Mouse (Mus musculus) heart, postnatal 14 days (tissue): ENCODE data around the gene Lrrc72. TPM values are rescaled to one million over a fixed set of nuclear protein-coding genes. Genes with fewer than 3 reads are reported as not detected.

ENCODE experiments used
- DNase-seq, 2 experiments: peaks; one replicate each; pipeline ENCODE4 v3.0.0; 2021 to 2022
- intact Hi-C: fragments of 180-260 bp; cut with DNase I; formaldehyde crosslinking; loops from one replicate; pipeline ENCODE4 v1.15.1; 2025
- total RNA-seq, 2 experiments: library from RNA; stranded (reverse); gene quantifications; 2 replicates each; pipeline ENCODE4 v1.2.3; 2021

The Lrrc72 gene
- total RNA-seq, 2 experiments from 2014 or later, result not detected

DNA sequence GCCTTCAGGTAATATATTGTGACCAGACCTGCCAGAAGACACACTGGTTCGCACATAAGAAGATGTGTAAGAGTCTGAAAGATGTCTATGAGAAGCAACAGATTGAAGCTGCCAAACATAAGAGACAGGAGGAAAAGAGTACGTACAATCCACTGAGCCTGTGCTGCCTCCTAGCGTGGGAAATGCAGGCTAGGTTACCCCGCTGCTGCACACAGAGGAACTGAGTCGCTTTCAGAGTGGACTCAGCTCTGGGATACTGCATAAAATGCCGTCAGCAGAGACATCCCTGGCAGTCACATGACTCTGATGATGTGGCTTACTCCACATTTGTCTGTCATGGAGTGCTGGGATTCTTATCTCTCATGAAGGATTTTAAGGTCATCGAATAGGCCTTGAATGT, 58.2 kb downstream of the Lrrc72 start:
- intact Hi-C loops, result no loop called here

DNA sequence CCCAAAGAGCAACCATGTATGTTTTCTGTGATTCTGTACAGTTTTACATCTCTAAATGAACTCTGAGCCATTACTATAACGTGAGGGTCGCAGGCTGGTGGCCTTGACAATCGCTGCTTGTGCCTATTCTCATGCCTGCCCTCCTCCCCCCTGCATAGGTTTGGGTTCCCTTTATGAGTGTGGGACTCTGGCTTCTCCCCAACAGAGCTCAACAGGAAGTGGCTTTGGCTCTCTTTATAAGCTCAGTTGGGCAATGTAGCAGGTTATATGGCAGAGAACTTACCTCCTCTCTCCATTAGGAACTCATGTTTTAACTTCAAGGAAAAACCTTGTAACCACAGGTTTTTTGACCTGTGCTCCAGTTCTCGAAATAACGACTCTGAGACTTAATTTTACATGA, 62.9 kb downstream of the Lrrc72 start:
- no peak for DNase-seq
- intact Hi-C loops, result no loop called here

More for the DNA sequence above, 58.2 kb downstream of the Lrrc72 start:
- DNase-seq, result no peak

DNA sequence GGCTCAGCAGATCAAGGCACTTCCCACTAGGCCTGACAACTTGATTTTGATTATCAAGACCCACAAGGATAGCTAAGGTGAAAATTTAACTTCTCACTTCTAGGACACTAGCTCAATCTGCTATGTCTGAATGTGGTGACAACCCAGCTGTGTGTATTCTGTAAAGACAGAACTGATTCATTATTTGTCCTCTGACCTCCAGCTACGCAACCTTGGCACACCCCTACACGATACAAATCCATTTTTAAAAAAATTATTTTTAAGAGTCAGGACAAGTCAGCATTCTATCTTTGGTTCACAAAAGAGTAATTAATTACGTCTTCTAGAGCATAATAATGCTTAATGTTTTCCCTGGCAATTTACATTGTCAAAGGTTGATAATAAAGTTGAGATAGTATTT, 63.6 kb downstream of the Lrrc72 start:
- DNase-seq, result no peak
- intact Hi-C loops, result loop anchor here (10.0 kb wide), 1 partner anchor 295 kb away; no protein-coding TSS in a partner anchor

DNA sequence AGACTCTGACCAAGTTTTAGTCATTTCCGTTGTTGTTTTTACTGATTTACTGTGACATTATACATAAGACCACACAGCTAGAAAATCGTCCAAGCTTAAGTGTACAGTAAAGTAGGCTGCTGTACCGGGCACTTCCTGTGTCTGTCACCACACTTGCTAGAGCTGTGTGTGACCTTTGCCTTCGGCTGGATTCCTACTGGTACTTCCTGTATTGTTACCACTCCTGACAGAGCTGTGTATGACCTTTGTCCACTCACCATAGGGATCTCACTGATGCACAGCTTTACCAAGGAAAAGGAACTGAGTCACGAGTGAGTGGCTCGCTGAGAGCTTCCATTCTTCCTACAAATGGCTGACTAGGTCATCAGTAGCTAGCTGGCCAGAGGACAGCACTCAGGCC, 66.1 kb downstream of the Lrrc72 start:
- intact Hi-C loops, result loop anchor here (10.0 kb wide), 1 partner anchor 292 kb away; no protein-coding TSS in a partner anchor
- no peak for DNase-seq

DNA sequence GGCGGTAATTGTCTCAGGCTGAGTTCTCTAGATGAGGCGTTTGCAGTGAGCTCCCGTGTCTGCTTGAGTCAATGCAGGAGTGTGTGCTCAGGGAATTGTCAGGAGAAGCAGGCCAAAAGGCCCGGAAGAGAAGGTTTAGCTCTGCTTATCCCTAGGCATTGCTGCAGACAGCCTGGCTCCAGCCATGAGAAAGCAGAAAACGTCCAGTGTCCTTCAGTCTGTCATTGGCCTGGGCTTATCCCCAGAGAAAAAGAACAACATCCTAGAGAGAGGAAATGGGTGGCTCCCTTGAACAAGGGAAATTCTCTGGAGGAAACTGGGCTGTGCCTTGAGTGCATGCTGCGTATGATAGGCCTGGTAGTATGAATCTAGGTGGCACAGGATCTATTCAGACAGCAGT, 70.6 kb downstream of the Lrrc72 start:
- intact Hi-C loops, result loop anchor here (10.0 kb wide), 1 partner anchor 288 kb away; no protein-coding TSS in a partner anchor

DNA sequence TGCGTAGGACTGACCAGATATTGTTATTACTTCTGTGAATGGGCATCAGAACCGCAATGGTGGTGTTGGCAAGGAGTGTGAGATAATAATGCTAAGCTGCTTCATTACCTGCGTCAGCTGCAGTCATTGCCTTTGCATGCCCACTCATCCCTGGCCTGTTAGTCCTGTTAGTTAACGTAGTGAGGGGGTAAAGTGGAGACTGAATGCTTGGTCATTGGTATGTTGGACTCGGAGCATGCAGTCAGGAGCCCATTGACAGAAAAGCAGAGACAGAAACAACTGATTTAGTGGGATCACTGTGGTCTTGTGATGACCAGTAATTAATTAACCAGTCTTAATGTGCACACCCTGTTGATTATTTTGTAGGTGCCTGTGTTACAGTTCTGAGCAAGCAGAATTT, 76.0 kb downstream of the Lrrc72 start:
- no peak for DNase-seq
- intact Hi-C loops, result no loop called here

More for the DNA sequence above, 70.6 kb downstream of the Lrrc72 start:
- DNase-seq, result peak; percentile 15 to 28

DNA sequence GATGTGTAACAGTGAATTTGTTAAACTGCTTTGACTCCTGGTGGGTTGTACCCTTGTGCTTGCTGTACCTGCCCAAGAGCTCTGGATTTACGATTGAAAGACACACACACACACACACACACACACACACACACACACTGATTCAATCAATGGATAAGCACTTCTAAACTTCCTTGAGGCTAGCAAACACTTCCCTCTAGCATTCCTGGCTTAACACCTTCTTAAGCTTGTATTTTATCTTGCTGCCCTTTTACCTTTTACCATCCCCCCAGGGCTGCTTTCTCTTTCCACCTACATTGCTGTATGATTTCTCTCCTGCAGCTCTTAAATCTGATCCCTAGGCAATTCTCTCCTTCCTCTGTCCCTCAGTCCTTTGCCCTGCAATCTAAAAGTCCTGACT, 87.9 kb downstream of the Lrrc72 start:
- intact Hi-C loops, result no loop called here
- no peak for DNase-seq

DNA sequence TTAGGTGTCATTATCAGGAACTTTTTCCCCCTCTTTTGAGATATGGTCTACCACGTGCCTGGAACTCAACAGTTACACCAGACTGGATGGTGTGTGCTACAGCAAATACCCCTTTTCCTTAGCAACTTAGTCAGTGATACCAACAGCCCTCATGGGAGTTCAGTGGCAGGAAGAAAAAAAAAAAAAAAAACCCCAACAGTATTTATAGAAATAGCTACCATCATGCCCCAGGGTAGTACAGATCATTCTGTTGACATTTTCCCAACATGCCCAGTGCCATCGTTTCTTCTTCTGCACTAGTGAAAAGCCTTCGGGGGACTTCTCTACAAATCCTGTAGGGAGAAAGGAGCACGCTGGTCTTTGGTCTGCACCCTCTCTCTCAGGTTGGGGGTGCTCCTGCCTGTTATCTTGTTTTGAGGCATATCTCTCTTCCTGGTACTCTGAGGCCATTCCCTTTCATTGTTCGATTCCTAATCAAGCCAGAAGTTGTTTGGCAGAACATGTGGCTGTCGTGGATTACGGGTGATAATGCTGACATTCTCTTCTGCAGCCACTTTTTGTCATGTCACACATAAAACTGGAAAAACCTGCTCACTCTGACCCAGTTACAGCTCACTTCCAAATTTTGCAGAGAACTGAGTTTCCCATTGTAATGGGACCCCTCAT, 88.9 kb downstream of the Lrrc72 start:
- intact Hi-C loops, result no loop called here
- no peak for DNase-seq

Other genes with a start within 250 kb of the Lrrc72 start
- gene Tspan13, start 210.9 kb downstream of the Lrrc72 start, total RNA-seq, result 10 to 100 TPM; 73.1 TPM
- gene Ankmy2, start 96.3 kb downstream of the Lrrc72 start, total RNA-seq, result 10 to 100 TPM; 16.9 to 20.5 TPM
- 100 to 1,000 TPM; 146 to 148 TPM for gene Bzw2, start 95.3 kb downstream of the Lrrc72 start, total RNA-seq
- under 1 TPM; 0.24 to 0.45 TPM for gene Sostdc1, start 60.7 kb upstream of the Lrrc72 start, total RNA-seq
- 1 to 10 TPM; 6.7 to 7.0 TPM for gene Ispd, start 128.1 kb upstream of the Lrrc72 start, total RNA-seq
- gene D630036H23Rik, start 128.8 kb upstream of the Lrrc72 start, total RNA-seq, result 1 to 10 TPM in 1 of 2 experiments, under 1 TPM in 1; 0.95 to 1.6 TPM